Mouse (Mus musculus) midbrain, postnatal 0 days (tissue): ENCODE results near the gene Rab3a. TPM values are rescaled to one million over a fixed set of nuclear protein-coding genes. Genes with fewer than 3 reads are reported as not detected.
A peak's percentile ranks its signal among the peaks of the same experiment; 100 is the strongest.

Experiments
- ATAC-seq: fragments of 200-750 bp; cut with Nextera tagmentation; 2 replicates; pipeline ENCODE4 v1.8.0; 2017; ENCODE audit warnings: moderate number of reproducible peaks, mild to moderate bottlenecking, moderate TSS enrichment, moderate library complexity; ENCODE audit not compliant: low FRiP score
- DNase-seq: peaks from one replicate; pipeline ENCODE4 v3.0.0-alpha.2; 2015; ENCODE audit warnings: low spot score
- H3K27ac ChIP-seq: fragments of 300-500 bp; sonication (generic); 2 replicates; pipeline ENCODE4 v1.5.1; 2014; ENCODE audit warnings: low read depth, mild to moderate bottlenecking, low read length, mixed read lengths
- H3K27me3 ChIP-seq: fragments of 300-500 bp; sonication (generic); 2 replicates; pipeline ENCODE4 v1.6.1; 2014; ENCODE audit warnings: low read length, control low read depth, mixed read lengths; ENCODE audit not compliant: insufficient read depth
- H3K36me3 ChIP-seq: fragments of 300-500 bp; sonication (generic); 2 replicates; pipeline ENCODE4 v1.6.1; 2014; ENCODE audit warnings: low read length, control low read depth, mixed read lengths; ENCODE audit not compliant: insufficient read depth
- H3K4me1 ChIP-seq: fragments of 300-500 bp; sonication (generic); 2 replicates; pipeline ENCODE4 v1.6.1; 2014; ENCODE audit warnings: mild to moderate bottlenecking, control low read depth, antibody characterized with exemption, low read length, mixed read lengths; ENCODE audit not compliant: insufficient read depth
- H3K4me2 ChIP-seq: fragments of 300-500 bp; sonication (generic); 2 replicates; pipeline ENCODE4 v1.6.1; 2014; ENCODE audit warnings: low read depth, mild to moderate bottlenecking, low read length, mixed read lengths; ENCODE audit not compliant: poor library complexity, severe bottlenecking
- H3K4me3 ChIP-seq: fragments of 300-500 bp; sonication (generic); 2 replicates; pipeline ENCODE4 v1.5.1; 2014; ENCODE audit warnings: low read depth, mild to moderate bottlenecking, low read length, moderate library complexity
- H3K9ac ChIP-seq: fragments of 300-500 bp; sonication (generic); replicated peaks from 2 replicates; pipeline ENCODE4 v1.6.1; 2014; ENCODE audit warnings: mild to moderate bottlenecking, low read length, moderate library complexity, mixed read lengths; ENCODE audit not compliant: poor library complexity, severe bottlenecking
- H3K9me3 ChIP-seq: fragments of 300-500 bp; sonication (generic); 2 replicates; pipeline ENCODE4 v1.6.1; 2016; ENCODE audit warnings: low read length, control low read depth
- CTCF ChIP-seq: IDR thresholded peaks from 2 replicates; pipeline ENCODE4 v1.5.1; 2016; ENCODE audit warnings: antibody characterized with exemption, mild to moderate bottlenecking
- WGBS: fragments of 180-500 bp; shearing (Covaris S2); extraction: QIAGEN DNeasy Blood & Tissue Kit; methylation state at CpG from one replicate; pipeline ENCODE4 v1.1.7; 2014; 5-methylcytosine and 5-hydroxymethylcytosine counted together
- polyA plus RNA-seq: library from polyadenylated mRNA; unstranded; fragments of >200 nt; fragmentation: Nextera tagmentation; extraction: Ambion mirVana; gene quantifications from 2 replicates; pipeline ENCODE4 v1.2.1, GENCODE M21; 2015
- total RNA-seq: library from RNA; depleted of rRNA; stranded (reverse); fragments of >200 nt; gene quantifications from 2 replicates; pipeline ENCODE4 v1.2.3, GENCODE M21; 2014

Rab3a gene
- total and polyA plus RNA-seq, 2 experiments from 2014 or later, result 670 to 726 TPM

DNA sequence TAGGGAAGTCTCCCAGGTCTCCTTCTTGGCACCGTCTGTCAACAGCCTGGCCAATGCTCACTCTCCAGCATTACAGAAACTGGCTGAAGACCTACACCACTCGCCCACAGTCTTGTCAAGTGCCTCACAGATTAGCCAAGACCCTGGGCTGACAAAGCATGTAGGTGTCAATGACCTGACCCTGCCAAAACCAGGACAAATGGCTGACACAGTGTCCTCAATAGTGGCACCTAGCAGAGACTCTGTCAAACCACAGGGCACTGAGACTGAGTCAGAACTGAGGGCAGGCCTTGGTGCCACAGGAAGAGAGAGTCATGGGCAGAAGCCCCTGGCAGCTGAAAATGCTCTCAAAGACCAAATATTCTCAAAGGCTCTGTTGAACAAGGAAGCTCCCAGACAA lies 39.4 kb upstream of the Rab3a start:
- H3K4me1 ChIP-seq, result no peaks in the 10 kb centered on the region
- H3K27me3 ChIP-seq, result no peaks in the 10 kb centered on the region
- no peak overlapping the region for H3K9ac ChIP-seq
- no peak overlapping the region for H3K4me2 ChIP-seq
- ATAC-seq, result no peak
- no peak overlapping the region for H3K4me3 ChIP-seq
- no peaks in the 10 kb centered on the region for H3K36me3 ChIP-seq
- 65% methylated on average over 2 of the region's 2 CpGs for WGBS
- TF ChIP-seq CTCF, result no peak
- H3K9me3 ChIP-seq, result no peaks in the 10 kb centered on the region
- no peak overlapping the region for H3K27ac ChIP-seq
- no peak for DNase-seq

DNA sequence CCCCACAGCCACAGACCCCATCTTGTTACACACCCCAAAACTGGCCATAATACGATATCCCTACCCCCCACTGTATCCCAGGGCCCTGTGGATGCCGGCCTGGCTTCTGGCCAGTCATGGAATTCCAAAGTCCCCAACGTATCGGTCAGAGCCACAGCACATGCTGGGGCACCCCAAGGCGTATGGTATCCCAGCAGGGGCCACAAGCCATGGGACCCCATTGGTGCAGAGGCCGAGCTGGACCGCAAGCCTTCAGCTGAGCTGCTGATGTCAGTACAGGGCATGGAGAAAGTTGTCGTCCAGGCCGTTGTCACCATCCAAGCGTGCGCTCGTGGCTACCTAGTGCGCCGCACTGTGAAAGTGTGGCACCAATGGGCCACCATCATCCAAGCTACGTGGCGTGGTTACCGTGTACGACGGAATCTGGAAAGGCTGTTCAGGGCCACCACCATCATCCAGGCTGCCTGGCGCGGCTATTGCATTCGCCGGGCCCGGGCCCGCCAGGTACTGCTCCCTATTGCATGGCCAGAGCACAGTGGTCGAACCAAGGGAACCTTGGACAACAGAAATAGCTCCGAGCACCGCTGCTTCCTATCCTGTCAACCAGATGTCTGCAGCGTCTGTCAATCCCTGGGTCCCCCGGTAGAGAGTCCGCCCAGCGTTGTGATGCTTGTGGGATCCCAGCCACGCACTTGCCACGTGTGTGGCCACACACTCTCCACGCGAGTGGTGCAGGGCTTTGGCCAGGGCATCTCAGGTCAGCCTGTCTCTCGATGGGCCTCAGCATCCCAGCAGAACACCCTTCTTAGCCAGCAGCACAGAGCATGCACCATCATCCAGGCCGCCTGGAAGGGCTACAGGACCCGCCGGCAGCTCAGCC lies 37.7 kb upstream of the Rab3a start:
- Histone ChIP-seq H3K9ac (no peak overlapping the region), H3K9me3 (no peaks in the 10 kb centered on the region), H3K4me2 (no peak overlapping the region), H3K4me1 (no peaks in the 10 kb centered on the region), H3K27me3 (no peaks in the 10 kb centered on the region), H3K27ac (no peak overlapping the region), H3K36me3 (no peaks in the 10 kb centered on the region), H3K4me3 (no peak overlapping the region)
- ATAC-seq (no peak), DNase-seq (no peak)
- 88% methylated on average over 40 of the region's 40 CpGs for WGBS
- no peak for TF ChIP-seq CTCF

DNA sequence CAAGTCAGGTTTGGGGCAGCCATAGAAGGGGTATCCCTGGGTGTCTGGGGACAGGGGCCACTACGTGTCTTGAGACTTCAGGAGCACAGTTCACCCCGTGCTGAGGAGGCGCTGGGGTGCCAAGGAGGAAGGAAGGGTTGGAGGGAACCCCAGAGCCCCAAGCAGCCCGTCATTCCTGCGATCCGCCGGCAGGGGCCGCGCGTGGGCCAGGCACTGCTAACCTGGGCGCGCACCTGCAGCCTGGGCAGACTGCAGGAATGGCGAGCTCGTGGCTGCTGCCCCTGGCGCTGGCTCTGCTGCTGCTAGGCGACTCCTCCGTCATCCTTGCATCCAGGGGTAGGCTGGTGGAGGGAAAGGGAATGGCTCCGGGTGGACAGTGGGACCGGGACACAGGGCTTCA lies 36.2 kb upstream of the Rab3a start, which contains the start of gene Gm3336:
Gene Gm3336, plus strand, starts transcription at position 247 of the 400 bp plus-strand sequence.
- no peaks in the 10 kb centered on the region for H3K27me3 ChIP-seq
- no peaks in the 10 kb centered on the region for H3K4me1 ChIP-seq
- WGBS, result under 1% methylated on average over 19 of the region's 19 CpGs
- peak; percentile 81 for TF ChIP-seq CTCF
- H3K4me3 ChIP-seq, result no peak within 1 kb of the TSS
- H3K36me3 ChIP-seq, result no peaks in the 10 kb centered on the region
- H3K4me2 ChIP-seq, result no peak within 1 kb of the TSS
- no peak within 1 kb of the TSS for H3K27ac ChIP-seq
- H3K9me3 ChIP-seq, result no peaks in the 10 kb centered on the region
- DNase-seq (peak; percentile 41), ATAC-seq (peak; percentile 22; the same call in 1 of the 2 replicates)
- no peak within 1 kb of the TSS for H3K9ac ChIP-seq

DNA sequence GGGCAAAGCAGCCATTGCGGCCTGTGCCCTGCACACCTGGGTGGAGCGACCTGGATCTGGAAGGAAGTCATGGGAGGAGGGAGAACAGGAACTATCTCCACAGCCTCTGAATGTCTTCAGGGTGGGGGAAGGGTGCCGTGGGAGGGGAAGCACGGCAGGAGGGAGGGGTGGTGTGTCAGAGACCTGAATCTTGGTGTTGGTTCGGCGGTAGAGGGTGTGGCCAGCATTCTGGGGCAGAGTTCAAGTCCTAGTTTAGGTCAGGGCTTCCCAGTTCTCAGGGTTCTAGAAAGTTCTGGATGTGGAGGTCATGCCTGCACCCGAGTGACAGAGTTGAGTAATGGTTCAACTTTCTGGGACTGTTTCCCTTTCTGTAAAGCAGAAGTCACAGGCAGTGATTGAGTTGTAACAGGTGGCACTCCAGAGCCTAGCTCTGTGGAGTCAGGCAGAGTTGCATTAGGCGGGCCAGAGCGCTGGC lies 34.6 kb upstream of the Rab3a start:
- H3K27ac ChIP-seq, result no peak overlapping the region
- H3K9me3 ChIP-seq, result no peaks in the 10 kb centered on the region
- no peaks in the 10 kb centered on the region for H3K27me3 ChIP-seq
- 71% methylated on average over 9 of the region's 9 CpGs for WGBS
- no peaks in the 10 kb centered on the region for H3K36me3 ChIP-seq
- no peak overlapping the region for H3K4me2 ChIP-seq
- no peaks in the 10 kb centered on the region for H3K4me1 ChIP-seq
- no peak for TF ChIP-seq CTCF
- no peak for ATAC-seq
- no peak overlapping the region for H3K9ac ChIP-seq
- H3K4me3 ChIP-seq, result no peak overlapping the region
- DNase-seq, result no peak

DNA sequence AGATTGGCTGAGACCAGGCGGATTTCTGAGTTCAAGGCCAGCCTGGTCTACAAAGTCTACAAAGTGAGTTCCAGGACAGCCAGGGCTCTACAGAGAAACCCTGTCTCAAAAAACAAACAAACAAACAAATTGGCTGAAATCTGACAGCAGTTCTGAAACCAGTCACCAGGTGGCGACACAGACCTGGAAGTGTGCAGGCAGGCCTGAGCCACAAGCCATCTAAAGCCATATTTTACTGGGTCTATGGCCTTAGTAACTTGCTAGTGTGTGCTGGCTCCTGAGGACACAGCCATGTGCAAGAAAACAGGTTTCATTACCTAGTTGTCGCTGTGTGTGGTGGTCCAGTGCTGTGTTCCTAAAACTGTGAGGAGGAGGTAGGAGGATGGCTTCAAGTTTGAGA lies 33.7 kb upstream of the Rab3a start:
- 0 out of 2 replicates have a peak, but pooled peaks have one; percentile 39 for ATAC-seq
- H3K27me3 ChIP-seq, result no peaks in the 10 kb centered on the region
- peak; percentile 84 for DNase-seq
- H3K4me3 ChIP-seq, result no peak overlapping the region
- H3K4me1 ChIP-seq, result no peaks in the 10 kb centered on the region
- H3K4me2 ChIP-seq, result no peak overlapping the region
- H3K36me3 ChIP-seq, result no peaks in the 10 kb centered on the region
- no peak overlapping the region for H3K27ac ChIP-seq
- TF ChIP-seq CTCF, result peak; percentile 96
- no peak overlapping the region for H3K9ac ChIP-seq
- WGBS, result 4% methylated on average over 3 of the region's 3 CpGs
- H3K9me3 ChIP-seq, result no peaks in the 10 kb centered on the region

DNA sequence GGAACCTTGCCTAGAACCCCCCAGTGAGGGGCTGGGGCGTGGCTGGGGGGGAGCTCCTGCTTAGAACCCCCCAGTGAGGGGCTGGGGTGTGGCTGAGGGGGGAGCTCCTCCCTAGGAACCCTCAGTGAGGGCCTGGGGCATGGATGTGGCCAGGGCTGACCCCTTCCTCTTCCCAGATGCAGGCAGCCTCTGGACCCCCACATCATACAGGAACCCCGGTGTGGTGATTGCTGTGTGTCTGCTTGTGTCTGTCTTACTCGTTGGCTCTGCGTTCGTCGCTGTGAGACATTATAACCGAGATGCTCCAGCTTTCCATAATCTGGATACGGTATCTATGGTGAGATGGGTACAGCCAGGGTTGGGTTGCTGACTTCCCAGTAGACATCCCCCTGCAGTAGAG lies 32.9 kb upstream of the Rab3a start:
- no peak for DNase-seq
- H3K27me3 ChIP-seq, result no peaks in the 10 kb centered on the region
- H3K36me3 ChIP-seq, result no peaks in the 10 kb centered on the region
- H3K9me3 ChIP-seq, result no peaks in the 10 kb centered on the region
- H3K9ac ChIP-seq, result no peak overlapping the region
- no peak overlapping the region for H3K27ac ChIP-seq
- no peaks in the 10 kb centered on the region for H3K4me1 ChIP-seq
- 79% methylated on average over 8 of the region's 8 CpGs for WGBS
- no peak overlapping the region for H3K4me2 ChIP-seq
- no peak for ATAC-seq
- no peak for TF ChIP-seq CTCF
- H3K4me3 ChIP-seq, result no peak overlapping the region
